Mouse (Mus musculus): ENCODE data around the gene Pdcd2l. TPM values are rescaled to one million over a fixed set of nuclear protein-coding genes. Genes with fewer than 3 reads are reported as not detected.
A peak's percentile ranks its signal among the peaks of the same experiment; 100 is the strongest.
"Not testable (repeated sequence)": the region's sequence is repeated elsewhere in the genome, so short reads cannot be mapped to it uniquely, and the experiment has no call there.

Pdcd2l gene
- polyA plus RNA-seq, 1 experiment from 2014 or later, result 82.7 TPM

GRCm38 (mm10) chr7:34202147-34202546, 5.7 kb upstream of the Pdcd2l start:
- H3K4me1 ChIP-seq (replicated peaks); H3K4me2 ChIP-seq; H3K27me3 ChIP-seq; H3K9me3 ChIP-seq; H3K4me3 ChIP-seq; ATAC-seq (ENCODE audit: low FRiP score); H3K9ac ChIP-seq; H3K27ac ChIP-seq: not testable (repeated sequence)
- H3K36me3 ChIP-seq, result peaks cover 69% of the 10 kb centered on the region
- 94% methylated on average over 10 of the region's 10 CpGs for WGBS

GRCm38 (mm10) chr7:34200829-34201228, 4.4 kb upstream of the Pdcd2l start:
- WGBS, result 97% methylated on average over 2 of the region's 2 CpGs
- no peaks in the 10 kb centered on the region for H3K27me3 ChIP-seq
- H3K9me3 ChIP-seq, result no peaks in the 10 kb centered on the region
- no peak for ATAC-seq (ENCODE audit: low FRiP score)
- H3K36me3 ChIP-seq, result peaks cover 56% of the 10 kb centered on the region
- peaks cover 2% of the 10 kb centered on the region for H3K4me1 ChIP-seq (replicated peaks)
- no peak overlapping the region for H3K4me2 ChIP-seq
- no peak overlapping the region for H3K27ac ChIP-seq
- H3K4me3 ChIP-seq, result no peak overlapping the region
- no peak overlapping the region for H3K9ac ChIP-seq

- H3K27me3 ChIP-seq, result no peaks in the 10 kb centered on the region
- H3K9me3 ChIP-seq, result no peaks in the 10 kb centered on the region
- peaks cover 11% of the 10 kb centered on the region for H3K4me1 ChIP-seq (replicated peaks)
- ATAC-seq (ENCODE audit: low FRiP score), result no peak
- peaks cover 39% of the 10 kb centered on the region for H3K36me3 ChIP-seq
- H3K4me2 ChIP-seq, result no peak overlapping the region
- no peak overlapping the region for H3K4me3 ChIP-seq
- H3K9ac ChIP-seq, result no peak overlapping the region
- WGBS, result 52% methylated on average over 3 of the region's 3 CpGs
- H3K27ac ChIP-seq, result no peak overlapping the region
These were observed 1.9 kb upstream of the Pdcd2l start for GRCm38 (mm10) chr7:34198346-34198745.

GRCm38 (mm10) chr7:34195632-34196031, 829 bp downstream of the Pdcd2l start:
- Histone ChIP-seq H3K36me3 (peaks cover 30% of the 10 kb centered on the region), H3K9me3 (no peaks in the 10 kb centered on the region), H3K4me2 (peak overlapping the region; percentile 85), H3K4me1 (replicated peaks) (peaks cover 11% of the 10 kb centered on the region), H3K27me3 (no peaks in the 10 kb centered on the region), H3K27ac (no peak overlapping the region), H3K9ac (peak overlapping the region; percentile 95), H3K4me3 (peak overlapping the region; percentile 99)
- no peak for ATAC-seq (ENCODE audit: low FRiP score)
- WGBS, result 57% methylated on average over 3 of the region's 3 CpGs

- 91% methylated on average over 6 of the region's 6 CpGs for WGBS
- Histone ChIP-seq H3K9me3 (no peaks in the 10 kb centered on the region), H3K36me3 (peaks cover 48% of the 10 kb centered on the region), H3K4me2 (no peak overlapping the region), H3K9ac (no peak overlapping the region), H3K4me3 (no peak overlapping the region), H3K27ac (no peak overlapping the region), H3K4me1 (replicated peaks) (peaks cover 11% of the 10 kb centered on the region), H3K27me3 (no peaks in the 10 kb centered on the region)
- no peak for ATAC-seq (ENCODE audit: low FRiP score)
These were observed 3.6 kb downstream of the Pdcd2l start for GRCm38 (mm10) chr7:34192825-34193224.

- no peak overlapping the region for H3K27ac ChIP-seq
- H3K9me3 ChIP-seq, result no peaks in the 10 kb centered on the region
- 90% methylated on average over 12 of the region's 12 CpGs for WGBS
- no peak for ATAC-seq (ENCODE audit: low FRiP score)
- H3K4me2 ChIP-seq, result no peak overlapping the region
- no peak overlapping the region for H3K9ac ChIP-seq
- no peaks in the 10 kb centered on the region for H3K4me1 ChIP-seq (replicated peaks)
- peaks cover 77% of the 10 kb centered on the region for H3K36me3 ChIP-seq
- H3K4me3 ChIP-seq, result no peak overlapping the region
- H3K27me3 ChIP-seq, result no peaks in the 10 kb centered on the region
These were observed 7.0 kb downstream of the Pdcd2l start for GRCm38 (mm10) chr7:34189376-34189989.

- Histone ChIP-seq H3K4me2 (no peak overlapping the region), H3K4me3 (no peak overlapping the region), H3K27me3 (no peaks in the 10 kb centered on the region), H3K27ac (no peak overlapping the region), H3K9me3 (no peaks in the 10 kb centered on the region), H3K36me3 (peaks cover 64% of the 10 kb centered on the region), H3K4me1 (replicated peaks) (no peaks in the 10 kb centered on the region), H3K9ac (no peak overlapping the region)
- 91% methylated on average over 3 of the region's 3 CpGs for WGBS
- ATAC-seq (ENCODE audit: low FRiP score), result no peak
These were observed 12.7 kb downstream of the Pdcd2l start for GRCm38 (mm10) chr7:34183794-34184193.

- ATAC-seq (ENCODE audit: low FRiP score), result no peak
- 89% methylated on average over 13 of the region's 13 CpGs for WGBS
- H3K36me3 ChIP-seq, result peaks cover 60% of the 10 kb centered on the region
These were observed 13.1 kb downstream of the Pdcd2l start for GRCm38 (mm10) chr7:34183356-34183755.

GRCm38 (mm10) chr7:34176241-34176640, 20.2 kb downstream of the Pdcd2l start:
- ATAC-seq (ENCODE audit: low FRiP score); H3K4me3 ChIP-seq: not testable (repeated sequence)

More at GRCm38 (mm10) chr7:34183356-34183755, 13.1 kb downstream of the Pdcd2l start:
- Histone ChIP-seq H3K4me1 (replicated peaks) (no peaks in the 10 kb centered on the region), H3K4me3 (no peak overlapping the region), H3K9ac (no peak overlapping the region), H3K27ac (no peak overlapping the region), H3K9me3 (no peaks in the 10 kb centered on the region), H3K27me3 (no peaks in the 10 kb centered on the region), H3K4me2 (no peak overlapping the region)

GRCm38 (mm10) chr7:34172251-34172650, 24.2 kb downstream of the Pdcd2l start:
- Histone ChIP-seq H3K27ac (no peak overlapping the region), H3K9me3 (no peaks in the 10 kb centered on the region), H3K27me3 (no peaks in the 10 kb centered on the region), H3K4me1 (replicated peaks) (peaks cover 5% of the 10 kb centered on the region), H3K9ac (no peak overlapping the region), H3K4me2 (no peak overlapping the region), H3K4me3 (no peak overlapping the region), H3K36me3 (no peaks in the 10 kb centered on the region)
- WGBS, result 57% methylated on average over 1 of the region's 1 CpGs
- ATAC-seq (ENCODE audit: low FRiP score), result no peak

More at GRCm38 (mm10) chr7:34176241-34176640, 20.2 kb downstream of the Pdcd2l start:
- H3K4me1 ChIP-seq (replicated peaks); H3K9me3 ChIP-seq; H3K4me2 ChIP-seq; H3K27me3 ChIP-seq; H3K36me3 ChIP-seq; H3K27ac ChIP-seq; H3K9ac ChIP-seq: not testable (repeated sequence)
- 79% methylated on average over 6 of the region's 6 CpGs for WGBS

GRCm38 (mm10) chr7:34169454-34169853, 27.0 kb downstream of the Pdcd2l start, which contains the start of gene Uba2:
Uba2 (minus strand) TSS chr7:34169599.
- ATAC-seq (ENCODE audit: low FRiP score), result no peak
- WGBS, result 77% methylated on average over 3 of the region's 3 CpGs

GRCm38 (mm10) chr7:34168470-34169251, 27.8 kb downstream of the Pdcd2l start:
- Histone ChIP-seq H3K9ac (peak overlapping the region; percentile 96), H3K4me3 (peak overlapping the region; percentile 91), H3K27ac (peak overlapping the region; percentile 91), H3K9me3 (no peaks in the 10 kb centered on the region), H3K27me3 (no peaks in the 10 kb centered on the region), H3K4me2 (peak overlapping the region; percentile 93), H3K4me1 (replicated peaks) (peaks cover 13% of the 10 kb centered on the region), H3K36me3 (peaks cover 15% of the 10 kb centered on the region)
- peak; percentile 95 for ATAC-seq (ENCODE audit: low FRiP score)
- WGBS, result 10% methylated on average over 30 of the region's 30 CpGs

More at GRCm38 (mm10) chr7:34169454-34169853, 27.0 kb downstream of the Pdcd2l start, which contains the start of gene Uba2:
- peak within 1 kb of the TSS; percentile 96 for H3K9ac ChIP-seq
- no peaks in the 10 kb centered on the region for H3K9me3 ChIP-seq
- peak within 1 kb of the TSS; percentile 93 for H3K4me2 ChIP-seq
- H3K4me3 ChIP-seq, result peak within 1 kb of the TSS; percentile 91
- H3K27me3 ChIP-seq, result no peaks in the 10 kb centered on the region
- H3K27ac ChIP-seq, result peak within 1 kb of the TSS; percentile 91
- peaks cover 9% of the 10 kb centered on the region for H3K36me3 ChIP-seq
- peaks cover 13% of the 10 kb centered on the region for H3K4me1 ChIP-seq (replicated peaks)
